Mouse (Mus musculus) MEL (cell line): ENCODE data around the gene Ccdc92b.

Experiments
- CTCF ChIP-seq, 3 experiments: IDR thresholded peaks in 2 of 3; conservative IDR thresholded peaks in 1 of 3; 2 replicates each; pipeline ENCODE4 v1.5.1; 2011 to 2012; ENCODE audit warnings: low read length in 3 of 3, low read depth in 2 of 3, mild to moderate bottlenecking in 2 of 3, improper control_type of control experiment in 1 of 3, inconsistent platforms in 1 of 3, mixed read lengths in 1 of 3, moderate library complexity in 1 of 3; ENCODE audit not compliant: control insufficient read depth in 1 of 3, insufficient read depth in 1 of 3, poor library complexity in 1 of 3, severe bottlenecking in 1 of 3
- EP300 ChIP-seq, 2 experiments: IDR thresholded peaks; 2 replicates each; pipeline ENCODE4 v1.6.1; 2011; ENCODE audit warnings: improper control_type of control experiment in 2 of 2, low read length in 2 of 2, low read depth in 1 of 2, mild to moderate bottlenecking in 1 of 2
- GABPA ChIP-seq: IDR thresholded peaks from 2 replicates; pipeline ENCODE4 v1.6.1; 2012; ENCODE audit warnings: low read depth, mild to moderate bottlenecking, inconsistent platforms, low read length, improper control_type of control experiment, moderate library complexity
- HCFC1 ChIP-seq: IDR thresholded peaks from 2 replicates; pipeline ENCODE4 v1.6.1; 2012; ENCODE audit warnings: low read depth, mild to moderate bottlenecking, inconsistent platforms, low read length, improper control_type of control experiment, moderate library complexity
- JUND ChIP-seq: IDR thresholded peaks from 2 replicates; pipeline ENCODE4 v1.6.1; 2011; ENCODE audit warnings: low read depth, mild to moderate bottlenecking, improper control_type of control experiment, low read length
- MAZ ChIP-seq: IDR thresholded peaks from 2 replicates; pipeline ENCODE4 v1.6.1; 2012; ENCODE audit warnings: low read depth, mild to moderate bottlenecking, inconsistent platforms, low read length, improper control_type of control experiment
- MYC ChIP-seq: IDR thresholded peaks from 2 replicates; pipeline ENCODE4 v1.6.1; 2011; ENCODE audit warnings: low read depth, mild to moderate bottlenecking, low read length, improper control_type of control experiment, moderate library complexity
- POLR2AphosphoS5 ChIP-seq: IDR thresholded peaks from 2 replicates; pipeline ENCODE4 v1.6.1; 2012; ENCODE audit warnings: low read depth, borderline replicate concordance, mild to moderate bottlenecking, inconsistent platforms, low read length, moderate library complexity, mixed read lengths
- RCOR1 ChIP-seq: IDR thresholded peaks from 2 replicates; pipeline ENCODE4 v1.6.1; 2012; ENCODE audit warnings: low read depth, mild to moderate bottlenecking, inconsistent platforms, low read length, improper control_type of control experiment
- SIN3A ChIP-seq: IDR thresholded peaks from 2 replicates; pipeline ENCODE4 v1.6.1; 2012; ENCODE audit warnings: low read length, improper control_type of control experiment, inconsistent platforms
- TAL1 ChIP-seq: IDR thresholded peaks from 2 replicates; pipeline ENCODE4 v1.6.1; 2012; ENCODE audit warnings: mild to moderate bottlenecking, inconsistent platforms, low read length, moderate library complexity, mixed read lengths
- TBP ChIP-seq: IDR thresholded peaks from 2 replicates; pipeline ENCODE4 v1.8.0; 2011; ENCODE audit warnings: low read depth, low read length, improper control_type of control experiment
- ZNF384 ChIP-seq: IDR thresholded peaks from 2 replicates; pipeline ENCODE4 v1.6.1; 2012; ENCODE audit warnings: low read depth, mild to moderate bottlenecking, inconsistent platforms, low read length, improper control_type of control experiment

- TF ChIP-seq TAL1 (no peak), RCOR1 (no peak), TBP (no peak), EP300 (IDR thresholded peaks at IDR 0.05; ENCODE audit: low read depth in 1 of 2, low read length in 2 of 2) (no peak), CTCF (IDR thresholded peaks at IDR 0.05 in 2 of 3, conservative IDR thresholded peaks at IDR 0.05 in 1 of 3; ENCODE audit: control insufficient read depth in 1 of 3, insufficient read depth in 1 of 3, low read depth in 2 of 3, low read length in 3 of 3, poor library complexity in 1 of 3, severe bottlenecking in 1 of 3) (no peak), MYC (no peak), HCFC1 (no peak), ZNF384 (no peak), MAZ (no peak), JUND (no peak), SIN3A (no peak), POLR2AphosphoS5 (no peak), GABPA (no peak)
Observed at GRCm38 (mm10) chr11:74653385-74653784, 34.0 kb downstream of the Ccdc92b start.
